Mouse (Mus musculus): ENCODE data around the gene Dhx38. TPM values are rescaled to one million over a fixed set of nuclear protein-coding genes. Genes with fewer than 3 reads are reported as not detected.
A peak's percentile ranks its signal among the peaks of the same experiment; 100 is the strongest.

Gene Dhx38
- polyA plus RNA-seq, 1 experiment from 2014 or later, result 28.0 TPM

DNA sequence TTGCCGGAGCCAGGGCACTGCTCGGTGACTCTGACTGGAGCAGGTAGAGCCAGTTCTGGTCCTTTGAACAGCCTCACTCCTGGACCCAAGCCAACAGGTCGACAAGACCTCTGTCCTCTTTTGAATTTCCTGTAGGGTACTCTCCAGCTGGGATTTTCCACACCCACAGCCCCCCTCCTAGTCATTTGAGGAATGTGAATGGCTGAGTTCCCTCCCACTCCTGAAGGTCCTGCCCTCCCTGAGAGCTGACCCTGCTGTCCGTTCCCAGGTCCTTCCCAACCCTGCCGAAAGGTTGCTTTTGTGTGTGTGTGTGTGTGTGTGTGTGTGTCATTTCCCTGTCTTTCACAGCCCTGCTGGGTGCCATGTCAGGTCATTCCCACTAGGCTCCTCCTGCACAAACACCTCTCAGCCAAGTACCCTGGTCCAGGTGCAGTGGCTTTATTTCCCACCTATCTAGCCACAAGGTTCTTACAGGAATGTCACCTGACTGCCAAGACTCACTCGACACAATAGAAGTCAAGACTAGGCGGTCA, 21.4 kb upstream of the Dhx38 start:
- WGBS, result 71% methylated on average over 7 of the region's 7 CpGs
- Histone ChIP-seq H3K36me3 (peaks cover 6% of the 10 kb centered on the region), H3K4me3 (no peak overlapping the region)

DNA sequence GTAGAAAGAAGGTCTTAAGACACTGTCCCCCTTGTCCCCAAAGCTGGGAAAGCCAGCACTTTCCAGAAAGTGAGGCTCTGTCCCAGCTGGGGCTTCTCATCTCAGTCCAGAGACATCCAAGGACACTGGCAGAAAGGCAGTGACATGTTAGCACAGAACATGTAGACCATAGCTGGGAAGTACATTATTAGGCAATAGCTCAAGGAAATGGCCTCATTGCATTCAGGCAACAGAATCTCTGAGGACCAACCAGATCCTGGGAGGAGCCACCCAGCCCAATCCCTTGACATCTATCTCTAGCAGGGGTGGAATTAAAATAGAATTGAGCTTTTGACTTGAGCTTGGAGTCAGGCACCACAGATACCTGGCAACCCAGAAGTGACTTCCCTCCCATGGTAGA, 20.0 kb upstream of the Dhx38 start:
- H3K9me3 ChIP-seq, result no peaks in the 10 kb centered on the region
- DNase-seq (ENCODE audit: low spot score), result no peak
- H3K27ac ChIP-seq, result no peak overlapping the region
- no peaks in the 10 kb centered on the region for H3K4me1 ChIP-seq (replicated peaks)
- no peaks in the 10 kb centered on the region for H3K36me3 ChIP-seq
- no peak overlapping the region for H3K4me3 ChIP-seq
- no peaks in the 10 kb centered on the region for H3K27me3 ChIP-seq (ENCODE audit: insufficient read depth, poor library complexity, severe bottlenecking)

More for the DNA sequence above, 21.4 kb upstream of the Dhx38 start:
- no peak for DNase-seq (ENCODE audit: low spot score)
- Histone ChIP-seq H3K4me1 (replicated peaks) (no peaks in the 10 kb centered on the region), H3K27ac (no peak overlapping the region), H3K27me3 (ENCODE audit: insufficient read depth, poor library complexity, severe bottlenecking) (no peaks in the 10 kb centered on the region), H3K9me3 (no peaks in the 10 kb centered on the region)

DNA sequence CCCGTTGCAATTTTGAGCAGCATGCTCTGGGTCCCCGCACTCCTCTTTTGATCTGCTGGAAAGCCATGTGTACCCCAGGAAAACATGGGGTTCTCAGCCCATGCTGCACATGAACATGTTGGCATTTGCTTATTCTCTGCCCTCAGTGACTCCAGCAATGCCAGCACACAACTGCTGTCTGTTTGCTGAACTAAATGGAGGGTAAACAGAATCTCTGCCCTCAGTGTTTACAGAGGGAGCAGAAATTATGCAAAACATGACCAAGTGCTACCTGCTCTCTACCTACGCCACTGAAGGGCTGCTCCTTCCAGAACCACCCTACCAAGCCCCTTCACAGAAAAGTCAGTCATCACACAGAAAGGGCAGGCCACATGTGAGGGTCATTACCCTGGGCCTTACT, 19.2 kb upstream of the Dhx38 start:
- no peak overlapping the region for H3K27ac ChIP-seq
- H3K9me3 ChIP-seq, result no peaks in the 10 kb centered on the region
- H3K4me1 ChIP-seq (replicated peaks), result no peaks in the 10 kb centered on the region
- no peak overlapping the region for H3K4me3 ChIP-seq
- WGBS, result 93% methylated on average over 3 of the region's 3 CpGs
- H3K36me3 ChIP-seq, result no peaks in the 10 kb centered on the region
- no peaks in the 10 kb centered on the region for H3K27me3 ChIP-seq (ENCODE audit: insufficient read depth, poor library complexity, severe bottlenecking)
- DNase-seq (ENCODE audit: low spot score), result no peak

DNA sequence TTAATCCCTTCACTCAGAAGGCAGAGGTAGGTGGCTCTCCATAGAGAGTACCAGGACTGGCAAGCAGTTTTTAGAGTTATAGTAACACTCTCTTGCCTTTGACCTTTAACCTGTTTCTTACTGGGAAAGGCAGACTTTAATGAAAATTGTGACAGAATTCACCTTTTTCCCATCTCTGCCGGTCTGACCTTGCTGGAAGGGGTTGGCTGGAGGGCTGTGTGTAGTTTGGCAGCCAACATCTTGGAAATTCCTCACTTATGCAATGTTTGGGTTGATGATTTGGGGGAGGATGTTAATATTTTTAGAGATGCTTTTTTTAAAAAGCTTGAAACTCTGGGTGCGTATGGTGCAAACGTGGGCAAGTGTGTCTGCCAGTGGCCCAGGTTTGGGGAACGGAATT, 18.6 kb upstream of the Dhx38 start:
- no peak for DNase-seq (ENCODE audit: low spot score)
- 86% methylated on average over 4 of the region's 4 CpGs for WGBS
- Histone ChIP-seq H3K9me3 (no peaks in the 10 kb centered on the region), H3K27ac (no peak overlapping the region), H3K4me3 (no peak overlapping the region), H3K36me3 (no peaks in the 10 kb centered on the region), H3K4me1 (replicated peaks) (no peaks in the 10 kb centered on the region), H3K27me3 (ENCODE audit: insufficient read depth, poor library complexity, severe bottlenecking) (no peaks in the 10 kb centered on the region)

DNA sequence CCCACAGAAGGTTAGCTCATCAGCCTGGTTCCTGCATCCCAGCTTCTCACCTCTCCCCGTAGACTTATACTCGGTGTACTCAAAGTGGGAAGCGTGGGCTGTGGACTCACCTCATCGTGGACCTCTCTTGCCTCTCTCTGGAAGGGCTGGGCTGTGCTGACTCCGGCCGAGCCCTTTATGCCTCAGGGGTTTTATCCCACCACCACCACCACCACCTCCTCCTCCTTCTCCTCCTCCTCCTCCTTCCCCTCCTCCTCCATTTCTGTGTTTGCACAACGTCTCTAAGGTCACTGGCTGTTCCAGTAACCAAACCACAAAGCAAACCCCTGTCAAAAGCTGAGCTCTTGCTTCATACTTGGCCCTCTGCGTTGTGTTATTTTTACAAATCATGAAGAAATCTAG, 13.2 kb upstream of the Dhx38 start, which contains the start of gene Hp:
Gene Hp, minus strand, starts transcription at position 273 of the 402 bp plus-strand sequence.
- Histone ChIP-seq H3K27ac (no peak within 1 kb of the TSS), H3K9me3 (no peaks in the 10 kb centered on the region), H3K36me3 (0 out of 2 replicates have a peak, but pooled peaks cover 5% of the 10 kb centered on the region), H3K27me3 (ENCODE audit: insufficient read depth, poor library complexity, severe bottlenecking) (no peaks in the 10 kb centered on the region), H3K4me3 (no peak within 1 kb of the TSS), H3K4me1 (replicated peaks) (no peaks in the 10 kb centered on the region)
- DNase-seq (ENCODE audit: low spot score), result no peak
- WGBS, result 78% methylated on average over 8 of the region's 8 CpGs

DNA sequence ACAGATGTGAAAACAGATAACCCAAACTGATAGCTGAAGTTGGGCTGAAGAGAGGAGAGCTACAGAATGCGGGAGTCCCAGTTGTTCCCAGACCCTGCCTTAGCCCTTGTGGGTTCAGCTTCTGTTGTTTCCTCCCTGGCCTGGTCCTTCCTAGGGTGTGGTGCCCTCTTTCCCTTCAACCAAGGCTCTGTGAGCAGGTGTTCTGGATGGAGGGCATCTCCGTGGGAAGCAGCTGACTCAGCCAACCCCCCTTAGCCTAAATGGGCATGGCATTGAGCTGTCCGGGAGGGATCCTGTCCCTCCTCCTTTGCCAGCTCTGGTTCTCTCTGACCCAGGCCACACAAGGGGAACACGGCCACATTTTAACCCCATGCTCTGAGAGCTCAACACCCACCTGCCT, 10.7 kb upstream of the Dhx38 start:
- Histone ChIP-seq H3K4me3 (no peak overlapping the region), H3K9me3 (no peaks in the 10 kb centered on the region), H3K27ac (no peak overlapping the region), H3K36me3 (peaks cover 28% of the 10 kb centered on the region), H3K27me3 (ENCODE audit: insufficient read depth, poor library complexity, severe bottlenecking) (no peaks in the 10 kb centered on the region), H3K4me1 (replicated peaks) (no peaks in the 10 kb centered on the region)
- DNase-seq (ENCODE audit: low spot score), result no peak
- 77% methylated on average over 4 of the region's 4 CpGs for WGBS

DNA sequence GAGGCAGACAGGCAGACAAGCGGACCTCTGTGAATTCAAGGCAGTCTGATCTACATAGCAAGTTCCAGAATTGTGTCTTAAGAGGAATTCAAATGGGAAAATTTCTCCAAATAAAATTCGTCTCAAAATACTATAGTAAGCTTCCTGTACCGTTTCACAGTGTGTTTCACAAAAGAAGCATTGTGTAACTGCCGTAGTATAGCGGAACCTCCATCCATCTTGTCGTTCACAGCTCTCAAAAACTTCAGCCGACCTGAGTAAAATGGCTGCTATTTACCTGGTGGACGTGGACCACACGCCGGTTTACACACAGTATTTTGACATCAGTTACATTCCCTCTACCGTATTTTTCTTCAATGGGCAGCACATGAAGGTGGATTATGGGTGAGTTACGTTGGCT, 5.5 kb upstream of the Dhx38 start:
- no peak for DNase-seq (ENCODE audit: low spot score)
- peaks cover 12% of the 10 kb centered on the region for H3K4me1 ChIP-seq (replicated peaks)
- H3K27ac ChIP-seq, result no peak overlapping the region
- peaks cover 53% of the 10 kb centered on the region for H3K36me3 ChIP-seq
- no peaks in the 10 kb centered on the region for H3K27me3 ChIP-seq (ENCODE audit: insufficient read depth, poor library complexity, severe bottlenecking)
- no peak overlapping the region for H3K4me3 ChIP-seq
- WGBS, result 89% methylated on average over 12 of the region's 12 CpGs
- no peaks in the 10 kb centered on the region for H3K9me3 ChIP-seq

DNA sequence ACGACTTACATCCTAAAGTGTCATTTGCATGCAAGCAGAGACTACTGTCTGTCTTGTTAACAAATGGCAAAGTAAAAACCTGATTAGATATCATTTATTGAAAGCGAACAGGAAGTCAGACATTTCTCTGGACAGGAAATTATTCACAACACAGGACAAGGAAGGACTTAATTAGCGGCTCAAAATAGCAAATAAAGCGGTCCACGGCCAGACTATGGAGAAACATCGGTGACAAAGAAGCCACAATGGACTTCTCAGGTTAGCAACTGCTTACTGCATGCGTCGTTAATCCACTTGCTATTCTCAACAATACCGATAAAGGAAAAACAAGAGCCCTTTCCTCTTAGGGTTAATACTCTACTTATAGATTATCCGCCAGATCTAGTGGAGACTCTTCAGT, 895 bp downstream of the Dhx38 start:
- no peaks in the 10 kb centered on the region for H3K27me3 ChIP-seq (ENCODE audit: insufficient read depth, poor library complexity, severe bottlenecking)
- peak overlapping the region; percentile 93 for H3K27ac ChIP-seq
- 6% methylated on average over 10 of the region's 10 CpGs for WGBS
- peaks cover 44% of the 10 kb centered on the region for H3K36me3 ChIP-seq
- no peaks in the 10 kb centered on the region for H3K9me3 ChIP-seq
- H3K4me1 ChIP-seq (replicated peaks), result peaks cover 24% of the 10 kb centered on the region
- DNase-seq (ENCODE audit: low spot score), result no peak
- H3K4me3 ChIP-seq, result peak overlapping the region; percentile 93

DNA sequence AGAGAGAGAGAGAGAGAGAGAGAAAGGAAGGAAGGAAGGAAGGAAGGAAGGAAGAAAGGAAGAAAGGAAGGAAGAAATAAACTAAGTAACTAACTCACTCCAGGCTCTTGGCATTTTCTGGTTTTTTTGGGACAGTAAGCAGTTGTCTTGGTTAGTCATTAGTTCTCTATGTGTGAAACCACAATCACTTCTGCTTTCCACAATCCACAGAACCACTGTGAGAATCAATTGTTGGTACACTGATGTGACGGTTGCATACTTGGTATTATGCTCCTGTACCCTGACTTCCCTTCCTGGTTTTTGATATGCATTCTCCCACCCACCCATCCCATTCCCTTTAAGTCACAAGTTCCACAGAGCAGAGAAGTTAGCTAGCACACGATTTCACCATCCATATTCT, 1.8 kb downstream of the Dhx38 start:
- Histone ChIP-seq H3K9me3 (no peaks in the 10 kb centered on the region), H3K4me3 (peak overlapping the region; percentile 93; the same call in 1 of the 2 replicates), H3K36me3 (peaks cover 44% of the 10 kb centered on the region), H3K4me1 (replicated peaks) (peaks cover 24% of the 10 kb centered on the region), H3K27ac (no peak overlapping the region), H3K27me3 (ENCODE audit: insufficient read depth, poor library complexity, severe bottlenecking) (no peaks in the 10 kb centered on the region)
- 80% methylated on average over 2 of the region's 2 CpGs for WGBS
- DNase-seq (ENCODE audit: low spot score), result no peak

DNA sequence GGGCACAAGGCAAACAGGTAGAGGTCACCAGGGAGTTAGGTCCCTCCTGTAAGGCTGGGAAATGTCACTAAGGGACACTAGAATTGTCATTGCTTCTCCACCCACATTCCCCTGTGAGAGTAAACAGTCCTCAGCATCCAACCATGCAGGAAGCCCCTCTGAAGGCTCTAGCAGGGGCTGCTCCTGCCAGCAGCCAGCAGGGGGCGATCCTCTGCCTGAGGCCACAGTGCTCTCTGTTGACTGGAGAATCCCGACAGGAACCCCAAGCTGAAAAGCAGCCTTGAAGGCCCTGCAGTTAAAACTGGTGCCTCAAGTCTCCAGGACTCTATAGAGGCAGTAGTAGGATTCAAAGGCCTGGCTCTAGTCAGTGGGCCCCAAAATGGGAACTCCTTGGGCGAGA, 14.0 kb downstream of the Dhx38 start:
- WGBS, result 43% methylated on average over 3 of the region's 3 CpGs

DNA sequence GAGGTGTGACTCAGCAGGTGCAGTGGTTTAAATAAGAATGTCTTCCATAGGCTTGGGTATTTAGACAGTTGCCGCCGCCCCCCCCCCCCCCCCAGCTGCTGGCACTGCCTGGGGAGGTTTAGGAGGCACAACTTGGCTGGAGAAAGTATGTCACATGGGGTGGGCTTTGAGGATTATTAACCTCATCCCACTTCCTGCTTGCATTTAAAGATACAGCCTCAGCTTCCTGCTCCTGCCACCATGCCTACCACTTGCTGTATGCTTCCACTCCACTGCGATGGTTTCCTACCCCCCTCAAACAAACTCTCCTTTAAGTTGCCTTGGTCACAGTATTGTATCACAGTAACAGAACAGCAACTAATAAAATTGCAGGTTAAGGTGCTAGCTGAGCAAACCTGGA, 21.6 kb downstream of the Dhx38 start:
- no peak for DNase-seq (ENCODE audit: low spot score)
- Histone ChIP-seq H3K27me3 (ENCODE audit: insufficient read depth, poor library complexity, severe bottlenecking) (no peaks in the 10 kb centered on the region), H3K27ac (no peak overlapping the region), H3K4me3 (no peak overlapping the region), H3K36me3 (peaks cover 37% of the 10 kb centered on the region), H3K9me3 (peaks cover 3% of the 10 kb centered on the region; the same call in 1 of the 2 replicates), H3K4me1 (replicated peaks) (0 out of 2 replicates have a peak, but pooled peaks cover 3% of the 10 kb centered on the region)
- 56% methylated on average over 3 of the region's 3 CpGs for WGBS

More for the DNA sequence above, 14.0 kb downstream of the Dhx38 start:
- Histone ChIP-seq H3K36me3 (peaks cover 100% of the 10 kb centered on the region), H3K9me3 (no peaks in the 10 kb centered on the region), H3K4me1 (replicated peaks) (no peaks in the 10 kb centered on the region), H3K27me3 (ENCODE audit: insufficient read depth, poor library complexity, severe bottlenecking) (no peaks in the 10 kb centered on the region), H3K4me3 (no peak overlapping the region), H3K27ac (no peak overlapping the region)
- peak; percentile 31 for DNase-seq (ENCODE audit: low spot score)

DNA sequence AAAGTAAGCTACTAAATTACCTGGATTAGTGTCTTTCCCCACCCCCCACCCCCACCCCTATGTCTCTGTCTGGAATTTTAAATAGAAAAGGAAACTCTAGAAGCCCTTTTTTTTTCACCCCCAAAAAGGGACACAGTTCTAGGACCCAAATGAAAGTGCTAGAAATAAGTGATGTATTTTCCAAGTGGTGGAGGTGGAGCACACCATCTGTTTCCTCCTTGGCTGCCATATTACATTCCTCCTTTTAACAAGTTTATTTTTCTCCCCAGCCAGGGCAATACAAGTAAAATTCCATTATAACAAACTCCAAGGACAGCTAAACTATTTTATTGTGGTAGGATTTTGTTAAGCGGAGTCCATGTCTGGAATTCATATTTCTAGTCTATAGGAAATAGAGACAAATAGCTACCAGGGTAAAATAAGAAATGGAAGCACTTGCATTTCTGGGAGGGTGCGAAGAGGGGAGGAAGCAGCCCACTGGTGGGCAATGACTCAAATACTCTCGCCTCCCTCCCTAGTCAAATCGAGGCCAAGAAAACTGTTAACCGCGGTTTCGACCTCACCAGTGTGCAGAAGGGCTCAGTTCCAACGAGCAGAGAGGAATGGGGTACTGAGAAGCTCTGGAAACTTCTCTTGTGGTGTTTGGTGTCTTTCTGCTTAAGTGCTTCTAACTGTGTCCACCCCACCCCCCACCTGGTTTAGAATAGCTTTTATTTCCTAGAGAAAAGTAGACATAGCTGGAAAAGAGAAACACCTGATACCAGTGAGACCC, 22.7 kb downstream of the Dhx38 start:
- no peaks in the 10 kb centered on the region for H3K27me3 ChIP-seq (ENCODE audit: insufficient read depth, poor library complexity, severe bottlenecking)
- H3K9me3 ChIP-seq, result peaks cover 3% of the 10 kb centered on the region; the same call in 1 of the 2 replicates
- H3K27ac ChIP-seq, result no peak overlapping the region
- H3K4me1 ChIP-seq (replicated peaks), result 0 out of 2 replicates have a peak, but pooled peaks cover 3% of the 10 kb centered on the region
- H3K36me3 ChIP-seq, result peaks cover 26% of the 10 kb centered on the region
- no peak for DNase-seq (ENCODE audit: low spot score)
- H3K4me3 ChIP-seq, result no peak overlapping the region
- WGBS, result 84% methylated on average over 8 of the region's 8 CpGs

DNA sequence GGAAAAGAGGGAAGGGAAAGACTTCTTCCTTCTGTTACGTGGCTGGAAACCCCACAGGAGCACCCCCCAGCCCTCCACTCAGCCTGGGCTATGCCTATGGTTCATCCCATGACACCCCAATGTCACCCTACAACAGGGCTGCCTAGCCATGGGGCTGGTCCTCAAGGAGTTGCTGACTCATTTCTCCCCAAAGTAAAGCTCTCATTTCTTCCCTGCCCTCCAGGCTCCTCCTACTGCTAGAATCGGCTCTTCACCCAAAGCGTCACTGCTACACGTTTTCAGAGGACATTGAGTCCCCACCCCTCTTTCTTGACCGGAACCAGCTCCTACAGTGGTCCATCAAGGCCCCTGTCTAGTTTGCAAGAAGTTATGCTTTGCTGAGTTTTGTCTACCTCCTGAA, 23.5 kb downstream of the Dhx38 start:
- WGBS, result 77% methylated on average over 5 of the region's 5 CpGs

More for the DNA sequence above, 23.5 kb downstream of the Dhx38 start:
- Histone ChIP-seq H3K9me3 (peaks cover 3% of the 10 kb centered on the region; the same call in 1 of the 2 replicates), H3K4me1 (replicated peaks) (0 out of 2 replicates have a peak, but pooled peaks cover 3% of the 10 kb centered on the region), H3K27ac (no peak overlapping the region), H3K36me3 (peaks cover 18% of the 10 kb centered on the region), H3K27me3 (ENCODE audit: insufficient read depth, poor library complexity, severe bottlenecking) (no peaks in the 10 kb centered on the region), H3K4me3 (no peak overlapping the region)
- no peak for DNase-seq (ENCODE audit: low spot score)

Measured in hindbrain, embryonic 10.5 days (tissue).